Mouse (Mus musculus): ENCODE results near the gene Lrrn3. TPM values are rescaled to one million over a fixed set of nuclear protein-coding genes. Genes with fewer than 3 reads are reported as not detected.

Gene Lrrn3
- total RNA-seq (2021), result 10 to 100 TPM; 50.0 to 54.9 TPM

DNA sequence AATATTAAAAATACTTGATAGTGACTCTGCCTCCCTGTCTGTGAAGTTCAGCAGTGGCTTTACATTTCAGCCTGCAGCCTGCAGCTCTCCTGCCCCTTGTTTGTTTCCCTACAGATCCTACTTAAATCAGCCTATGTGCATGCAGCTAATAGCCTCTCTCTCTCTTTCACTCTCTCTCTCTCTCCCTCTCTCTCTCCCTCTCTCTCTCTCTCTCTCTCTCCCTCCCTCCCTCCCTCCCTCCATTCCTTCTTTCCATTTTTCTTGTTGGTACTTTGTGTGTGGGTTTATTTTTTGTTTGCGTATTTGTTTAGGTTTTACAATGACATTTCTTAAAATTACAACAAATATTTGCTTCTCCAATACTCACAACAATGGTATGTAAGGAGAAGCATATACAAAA is at the start of gene Lrrn3:
TSS of gene Lrrn3 (minus strand) at position 101 of the 400 bp plus-strand sequence.
- DNase-seq (ENCODE audit: low spot score in 2 of 2), result no peak
- intact Hi-C loops (cut with DNase I), result loop anchor here (2.0 to 10.0 kb wide), 3 partner anchors 196 to 376 kb away; no protein-coding TSS in a partner anchor

DNA sequence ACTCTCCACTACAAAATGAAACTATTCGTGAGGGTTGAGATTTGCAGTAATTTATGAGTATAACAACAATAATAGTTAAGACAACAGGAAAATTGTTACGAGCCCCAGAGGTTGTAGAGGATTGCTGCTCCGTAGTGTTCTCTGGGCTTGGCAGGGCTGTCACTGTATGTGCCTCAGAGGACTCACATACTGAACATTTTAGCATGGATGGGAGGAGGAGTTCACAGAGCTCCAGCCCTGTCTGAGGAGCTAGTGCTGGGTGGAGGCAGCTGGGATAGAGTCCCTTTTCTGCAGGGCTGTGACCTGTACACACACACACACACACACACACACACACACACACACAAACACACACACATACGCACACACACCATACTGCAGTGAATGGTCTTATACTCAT is 42.2 kb upstream of the Lrrn3 start:
- no peak for DNase-seq (ENCODE audit: low spot score in 2 of 2)
- intact Hi-C loops (cut with DNase I), result no loop called here

DNA sequence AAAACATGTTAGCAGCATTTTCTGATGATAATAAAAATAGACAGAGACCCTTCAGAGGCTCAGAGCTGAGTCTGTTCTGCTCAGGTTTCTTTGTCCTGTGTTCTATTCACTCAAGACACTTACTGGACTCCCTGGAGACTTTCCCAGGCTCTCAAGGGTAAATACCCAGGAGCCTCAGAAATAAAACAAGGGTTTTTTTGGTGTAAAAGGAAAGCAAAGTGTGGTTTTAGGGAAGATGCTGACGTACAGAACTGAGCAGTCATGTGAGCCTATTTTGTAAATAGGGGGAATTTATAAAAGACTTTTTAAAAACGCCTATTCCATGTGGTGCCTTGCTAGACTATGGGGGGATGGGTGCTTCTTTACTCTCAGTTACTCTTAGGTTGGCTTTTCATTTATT is 40.5 kb upstream of the Lrrn3 start:
- intact Hi-C loops (cut with DNase I), result no loop called here
- no peak for DNase-seq (ENCODE audit: low spot score in 2 of 2)

DNA sequence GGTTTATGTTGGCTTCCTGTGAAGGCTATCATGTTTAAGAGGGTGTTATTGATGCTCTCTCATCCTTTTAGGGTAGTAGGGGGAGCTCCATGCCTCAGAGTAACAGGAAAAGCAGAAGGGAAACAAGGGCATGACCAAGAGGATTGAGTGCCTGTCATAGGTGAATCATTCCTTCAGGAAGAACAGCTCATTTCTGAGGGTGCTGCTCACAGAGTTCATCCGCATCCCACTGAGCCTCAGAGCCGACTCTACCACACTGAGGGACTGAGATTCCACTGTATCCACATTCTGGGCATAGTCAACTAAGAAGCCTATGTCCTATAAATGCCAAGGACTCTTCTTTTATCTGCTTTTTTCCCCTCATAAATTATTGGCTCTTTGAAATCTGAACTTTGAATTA is 35.4 kb upstream of the Lrrn3 start:
- DNase-seq (ENCODE audit: low spot score in 2 of 2), result no peak
- intact Hi-C loops (cut with DNase I), result no loop called here

DNA sequence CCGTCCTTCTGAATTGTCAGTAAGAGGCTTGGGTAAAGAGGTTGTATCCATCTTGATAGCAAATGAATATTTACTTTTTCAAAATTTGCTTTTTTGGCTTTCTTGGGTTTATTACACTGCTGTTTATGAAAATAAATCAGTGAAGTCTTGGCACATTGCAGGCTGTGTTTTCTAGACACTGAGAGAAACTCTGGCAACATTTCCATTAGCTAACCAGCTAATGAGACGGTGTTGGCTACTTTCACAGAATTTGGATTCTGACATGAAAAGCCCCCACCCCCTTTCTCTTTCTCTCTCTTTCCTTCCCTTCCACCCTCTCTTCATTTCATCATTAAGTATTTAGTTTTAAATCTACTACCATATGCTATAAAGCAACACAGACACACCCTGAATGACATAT is 34.1 kb upstream of the Lrrn3 start:
- intact Hi-C loops (cut with DNase I), result no loop called here
- no peak for DNase-seq (ENCODE audit: low spot score in 2 of 2)

DNA sequence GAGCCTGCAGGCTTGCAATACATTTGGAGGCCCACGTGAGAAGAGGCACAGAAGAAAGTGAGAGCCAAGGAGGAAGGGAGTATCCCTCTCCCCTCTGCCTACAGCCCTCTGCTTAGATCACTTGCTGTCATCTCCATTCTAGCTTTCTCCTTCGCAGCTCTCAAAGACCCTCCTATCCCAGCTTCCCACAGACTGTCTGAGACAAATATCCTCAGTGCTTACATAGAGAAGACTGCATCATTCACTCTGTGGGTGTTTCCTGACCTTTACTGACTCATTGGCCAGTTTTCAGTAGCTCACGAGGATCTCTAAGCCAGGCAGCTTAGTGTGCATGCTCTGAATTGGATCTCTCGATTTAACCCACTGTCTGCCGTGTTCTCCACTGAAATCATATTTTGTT is 32.7 kb upstream of the Lrrn3 start:
- peak in 1 of 2 experiments; percentile 22 for DNase-seq (ENCODE audit: low spot score in 2 of 2)
- intact Hi-C loops (cut with DNase I), result no loop called here

DNA sequence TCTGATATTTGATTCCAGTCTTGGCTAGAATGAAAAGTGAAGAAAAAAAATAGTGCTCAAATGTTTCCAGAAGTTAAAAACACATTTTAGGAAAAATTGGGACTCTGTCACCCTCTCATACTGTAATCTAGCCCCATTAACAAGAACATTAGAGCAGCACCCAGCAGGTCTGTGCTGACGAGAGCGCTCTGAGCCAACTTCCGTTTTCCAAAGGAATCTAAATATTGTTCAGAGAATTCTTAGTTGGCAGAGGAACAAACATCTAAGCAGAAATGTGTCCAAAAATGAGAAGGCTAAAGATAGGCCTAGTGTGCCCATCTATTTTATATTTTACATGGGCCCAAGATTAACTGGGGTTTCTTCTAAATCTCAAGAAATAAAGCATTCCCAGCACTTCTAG is 24.4 kb upstream of the Lrrn3 start:
- DNase-seq (ENCODE audit: low spot score in 2 of 2), result peak in 1 of 2 experiments; percentile 60
- intact Hi-C loops (cut with DNase I), result no loop called here

DNA sequence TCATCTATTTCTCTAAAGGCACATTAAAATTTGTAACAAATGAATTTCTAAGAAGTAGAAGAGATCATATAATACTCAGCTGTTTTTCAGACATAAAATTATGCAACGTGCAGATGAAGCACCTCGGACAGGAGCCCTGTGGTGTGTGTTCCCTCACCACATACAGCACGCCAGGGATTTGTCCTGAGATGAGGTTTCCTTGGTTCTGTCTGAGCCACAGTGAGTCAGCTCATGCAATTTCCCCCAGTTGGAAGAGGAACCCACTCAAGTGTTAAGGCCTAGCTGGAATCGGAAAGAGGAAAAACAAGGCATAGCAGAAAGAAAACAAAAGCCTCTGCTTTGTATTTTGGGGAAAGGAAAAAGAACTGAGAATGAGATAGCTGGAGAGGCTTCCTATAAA is 22.4 kb upstream of the Lrrn3 start:
- intact Hi-C loops (cut with DNase I), result no loop called here
- DNase-seq (ENCODE audit: low spot score in 2 of 2), result peak in 1 of 2 experiments; percentile 26

DNA sequence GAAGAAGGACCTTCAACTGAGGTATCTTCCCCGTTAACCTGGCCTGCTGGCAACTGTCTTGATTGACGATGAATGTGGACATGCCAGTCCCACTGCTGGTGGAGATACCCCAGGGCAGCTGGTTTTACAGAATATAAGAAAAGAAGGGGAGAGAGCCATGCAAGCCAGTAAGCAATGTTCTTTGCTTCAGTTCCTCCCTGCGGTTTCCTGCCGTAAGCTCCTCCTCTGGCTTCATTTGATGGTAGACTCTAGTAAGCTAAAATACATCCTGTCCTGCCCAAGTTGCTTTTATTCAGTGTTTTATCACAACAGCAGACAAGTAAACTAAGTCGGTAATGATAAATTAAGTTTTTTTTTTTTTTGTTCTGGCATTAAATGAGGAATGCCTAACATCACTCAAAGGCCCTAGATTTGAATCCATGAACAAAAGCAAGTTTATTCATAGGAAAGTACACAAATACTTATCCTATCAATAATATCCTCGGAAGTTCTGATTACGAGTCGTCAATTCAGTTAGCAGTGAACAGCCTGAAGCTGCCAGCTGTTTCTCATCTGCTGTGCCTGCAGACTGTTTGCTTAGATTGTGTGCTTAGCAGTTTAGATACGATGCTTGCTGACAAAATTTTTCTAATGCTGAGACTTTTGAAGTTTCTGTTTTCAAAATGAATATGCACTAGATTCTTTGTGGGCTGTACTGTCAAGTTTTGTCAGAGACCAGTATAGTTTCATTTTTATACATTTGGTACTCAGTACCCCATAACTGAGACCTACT is 14.0 kb upstream of the Lrrn3 start:
- intact Hi-C loops (cut with DNase I), result no loop called here
- no peak for DNase-seq (ENCODE audit: low spot score in 2 of 2)

DNA sequence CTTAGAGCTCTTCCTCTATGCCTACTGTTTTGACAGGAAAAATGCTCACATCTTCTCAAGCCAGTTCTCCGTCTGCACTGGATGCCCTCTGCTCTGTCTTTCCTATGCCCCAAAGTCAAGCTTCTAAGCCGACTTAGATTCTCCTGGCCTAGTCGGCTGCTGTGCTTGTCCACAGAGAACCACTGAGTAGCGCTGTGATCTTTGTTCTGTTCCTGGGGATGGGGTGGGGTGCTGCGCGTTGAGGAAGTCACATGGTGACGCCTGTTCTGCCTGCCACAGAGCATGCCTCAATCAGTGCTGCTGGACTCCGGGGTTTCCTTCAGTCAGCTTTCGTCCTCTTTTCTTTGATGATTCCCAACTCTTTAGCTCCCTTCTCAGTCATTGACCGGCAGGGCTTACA is 8.4 kb upstream of the Lrrn3 start:
- DNase-seq (ENCODE audit: low spot score in 2 of 2), result no peak
- intact Hi-C loops (cut with DNase I), result no loop called here

DNA sequence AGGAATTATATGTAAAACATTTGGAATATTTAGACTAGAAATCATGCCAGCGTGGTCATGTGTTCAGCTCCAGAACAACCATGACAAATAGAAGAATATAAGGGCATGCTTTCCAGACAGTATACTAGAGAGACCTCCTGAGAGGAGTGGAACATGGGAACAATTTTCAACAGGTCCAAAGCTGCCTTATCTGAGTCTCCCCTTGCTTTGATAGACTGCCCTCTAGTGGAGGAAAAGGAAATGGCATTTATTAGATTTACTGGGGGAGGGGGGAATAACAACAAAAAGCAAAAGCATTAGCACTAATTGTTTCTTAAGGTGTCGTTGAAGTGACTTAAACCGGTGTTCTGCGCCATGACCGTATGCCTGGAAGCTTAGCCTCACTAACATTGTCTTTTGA is 774 bp upstream of the Lrrn3 start:
- DNase-seq (ENCODE audit: low spot score in 2 of 2), result peak; percentile 38 to 61

DNA sequence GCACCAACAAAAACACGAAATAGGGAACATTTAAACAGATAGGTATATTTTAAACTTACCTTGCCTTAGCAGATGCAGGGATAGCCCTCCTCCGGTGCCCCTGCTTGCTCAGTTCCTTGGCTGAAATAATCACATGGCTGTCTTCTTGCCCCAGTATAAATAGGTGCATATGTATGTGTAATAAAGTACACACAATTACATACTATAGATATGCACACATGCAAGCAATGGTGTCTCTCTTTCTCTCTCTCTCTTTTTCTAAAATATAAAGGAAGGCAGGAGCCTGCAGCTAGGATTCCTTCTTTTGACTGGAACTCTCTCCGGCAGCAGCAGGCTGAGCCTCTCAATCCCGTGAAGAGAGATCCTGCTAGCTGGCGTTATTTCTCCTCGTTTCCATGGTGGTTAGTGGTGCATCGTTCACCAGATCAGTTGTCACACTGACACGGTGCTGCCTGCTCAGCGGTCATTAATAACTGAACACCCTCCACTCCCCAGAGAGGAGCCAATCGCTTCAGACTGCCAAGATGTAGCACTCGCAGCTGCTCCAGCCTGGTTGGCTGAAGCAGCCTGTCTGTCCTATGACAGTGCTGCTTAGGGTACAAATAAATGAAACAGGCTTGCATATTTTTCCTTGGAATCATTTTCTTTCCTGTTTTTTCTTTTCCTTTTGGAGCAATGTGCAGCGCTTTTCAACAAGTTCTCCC is 567 bp downstream of the Lrrn3 start:
- DNase-seq (ENCODE audit: low spot score in 2 of 2), result peak; percentile 79 to 89
- intact Hi-C loops (cut with DNase I), result loop anchor here (2.0 to 10.0 kb wide), 4 partner anchors 197 to 643 kb away; no protein-coding TSS in a partner anchor

More for the DNA sequence above, 774 bp upstream of the Lrrn3 start:
- intact Hi-C loops (cut with DNase I), result loop anchor here (2.0 to 10.0 kb wide), 3 partner anchors 195 to 376 kb away; no protein-coding TSS in a partner anchor

DNA sequence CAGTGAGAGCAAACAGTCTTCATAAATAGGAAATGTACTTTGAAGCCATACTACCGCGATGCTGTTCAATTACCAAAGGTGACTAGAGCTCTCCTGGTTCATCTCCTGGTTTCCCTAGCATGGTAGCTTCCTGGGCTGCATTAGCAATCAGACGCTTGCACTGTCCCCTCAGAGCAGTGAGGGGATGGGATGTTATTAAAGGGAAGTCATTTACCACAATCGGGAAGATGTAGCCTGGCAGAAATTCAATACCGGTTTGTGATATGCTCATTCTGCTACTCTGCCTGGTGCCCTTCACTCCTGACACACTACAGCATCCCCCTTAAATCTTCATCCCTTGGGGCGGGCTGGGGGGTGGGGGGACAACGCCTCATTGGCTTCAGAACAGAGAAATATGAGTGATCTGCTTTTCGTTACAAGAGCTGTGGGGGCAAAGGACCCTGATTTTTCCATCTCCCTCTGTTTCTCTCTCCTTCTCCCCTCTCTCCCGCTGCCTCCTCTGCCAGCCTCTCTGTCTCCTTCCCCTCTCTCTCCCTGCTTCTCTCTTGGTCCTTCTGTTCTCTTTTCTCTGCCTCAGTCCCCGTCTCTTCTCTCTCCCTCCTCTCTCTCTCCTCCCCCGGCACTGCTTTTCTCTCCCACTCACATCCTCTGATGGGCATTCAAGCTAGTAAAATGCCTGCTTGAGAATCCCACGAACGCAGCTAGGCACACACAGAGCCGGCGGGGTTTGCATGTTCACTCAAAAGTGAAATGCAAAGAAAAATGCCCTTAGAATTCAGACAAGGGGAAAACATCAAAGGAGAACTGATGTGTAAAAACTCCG is 1.3 kb downstream of the Lrrn3 start:
- DNase-seq (ENCODE audit: low spot score in 2 of 2), result peak; percentile 60 to 83
- intact Hi-C loops (cut with DNase I), result loop anchor here (2.0 to 10.0 kb wide), 3 partner anchors 197 to 642 kb away; no protein-coding TSS in a partner anchor

DNA sequence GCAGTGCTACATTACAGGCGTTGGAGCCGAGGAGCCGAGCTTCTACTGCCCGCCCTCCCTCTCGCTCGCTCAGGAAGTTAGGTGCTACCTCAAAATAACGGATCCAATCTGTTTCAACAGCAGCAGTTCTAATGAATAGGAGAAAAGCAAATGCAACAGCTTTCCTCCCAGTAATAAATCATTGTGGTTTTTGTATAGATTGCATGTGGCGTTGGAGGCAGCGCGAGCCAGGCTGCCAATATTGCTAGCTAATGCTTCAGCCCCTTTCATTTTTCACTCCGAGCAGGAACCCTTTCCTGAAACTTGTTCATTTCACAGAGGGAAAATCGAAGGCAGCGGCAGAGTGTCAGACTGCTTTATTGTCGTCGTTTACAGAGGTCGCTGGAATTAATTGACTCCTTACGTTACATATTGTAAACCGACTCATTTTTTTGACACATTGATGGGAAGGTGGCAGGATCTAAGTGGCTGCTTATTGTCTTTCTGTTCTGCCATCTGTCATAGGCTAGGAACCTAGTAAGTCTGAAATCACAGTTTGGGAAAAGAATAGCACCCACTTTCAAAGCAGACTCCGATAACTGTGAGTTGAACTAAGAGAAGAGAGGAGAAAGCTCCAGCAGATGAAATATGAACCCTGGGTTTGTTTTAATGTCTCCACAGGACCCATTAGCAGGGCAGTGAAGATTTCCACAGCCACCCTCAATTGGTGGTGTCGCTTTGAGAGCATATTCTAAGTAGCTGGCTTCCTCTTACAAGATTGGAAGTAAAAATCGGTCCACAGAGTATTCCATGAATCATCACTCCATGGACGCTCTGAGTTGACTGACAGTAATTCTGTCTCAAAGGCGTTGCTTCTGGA is 2.4 kb downstream of the Lrrn3 start:
- DNase-seq (ENCODE audit: low spot score in 2 of 2), result peak; percentile 60 to 62
- intact Hi-C loops (cut with DNase I), result loop anchor here (2.0 to 10.0 kb wide), 2 partner anchors 229 to 641 kb away; no protein-coding TSS in a partner anchor

DNA sequence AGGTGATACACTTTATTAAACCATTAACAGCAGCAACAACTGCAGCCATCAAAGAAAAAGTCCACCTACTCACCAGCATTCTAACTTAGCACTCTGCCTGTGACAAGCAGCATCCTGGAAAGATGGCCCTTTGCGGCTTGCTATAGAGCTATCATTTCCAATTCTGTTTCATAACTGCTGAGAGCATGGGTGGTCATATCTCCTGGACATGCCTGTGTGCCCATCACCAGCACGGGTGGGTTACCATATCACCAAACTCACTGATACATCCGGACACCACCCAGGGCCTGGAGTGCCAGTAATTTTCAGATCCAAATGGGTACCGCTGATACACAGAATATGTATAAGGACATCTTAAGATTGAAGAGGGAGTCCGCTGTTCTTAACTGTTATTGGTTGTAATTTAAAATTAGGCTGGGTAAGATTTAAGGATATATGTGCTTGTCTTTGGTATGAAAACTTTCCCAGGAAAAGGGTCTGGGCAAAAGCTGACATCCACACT is 3.1 kb downstream of the Lrrn3 start:
- intact Hi-C loops (cut with DNase I), result loop anchor here (10.0 kb wide), 1 partner anchor 228 kb away; no protein-coding TSS in a partner anchor
- DNase-seq (ENCODE audit: low spot score in 2 of 2), result peak; percentile 37 to 59

DNA sequence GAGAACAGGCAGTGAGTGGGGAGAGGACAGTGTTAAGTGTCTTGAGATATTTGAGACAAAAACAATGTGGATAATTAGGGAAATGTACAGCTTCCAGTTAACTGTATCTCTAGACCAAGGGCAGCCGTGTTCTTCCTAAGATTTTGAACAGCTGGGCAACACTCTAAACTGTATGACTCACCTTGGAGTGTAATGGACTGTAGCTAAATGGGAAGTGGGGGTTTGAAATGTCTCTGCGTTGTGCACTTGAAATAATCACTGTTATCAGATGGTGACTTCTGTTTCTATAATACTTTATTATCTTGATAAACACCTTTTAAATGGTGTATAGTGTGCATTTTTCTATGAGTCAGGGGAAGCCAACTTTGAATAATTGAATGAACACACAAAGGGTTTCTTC is 4.7 kb downstream of the Lrrn3 start:
- DNase-seq (ENCODE audit: low spot score in 2 of 2), result no peak
- intact Hi-C loops (cut with DNase I), result loop anchor here (10.0 kb wide), 1 partner anchor 227 kb away; no protein-coding TSS in a partner anchor

DNA sequence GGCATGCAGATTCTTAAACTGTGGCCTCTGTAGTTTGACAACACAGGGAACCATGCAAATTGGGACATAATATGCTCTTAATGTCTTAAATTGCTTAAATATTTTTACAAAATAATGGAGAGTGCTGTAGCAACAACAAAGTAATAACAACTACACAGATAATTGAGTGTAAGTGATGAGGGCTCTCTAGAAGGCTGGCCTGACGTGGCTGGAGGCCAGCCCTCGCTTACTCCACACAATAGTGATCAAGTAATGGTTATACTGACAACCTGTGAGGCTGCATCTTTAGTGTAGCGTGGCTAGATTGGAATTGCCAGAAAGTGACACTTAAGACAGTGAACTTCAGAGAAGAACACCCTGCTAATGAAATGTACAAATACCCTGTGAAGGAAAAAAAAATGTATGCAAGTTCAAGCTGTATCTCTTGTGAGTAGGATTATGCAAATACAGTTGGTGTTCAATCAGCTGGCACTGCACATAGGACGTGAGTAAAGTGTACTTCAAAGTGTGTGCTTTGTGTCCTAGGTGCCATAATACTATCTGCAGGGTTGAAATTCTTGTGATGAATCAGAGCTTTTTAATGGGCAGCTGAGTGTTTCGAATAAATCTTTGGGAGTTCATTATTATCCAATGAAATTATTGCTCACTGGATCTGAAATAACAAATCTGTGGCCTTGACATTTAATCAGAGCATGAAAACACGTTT is 17.0 kb downstream of the Lrrn3 start:
- intact Hi-C loops (cut with DNase I), result no loop called here
- DNase-seq (ENCODE audit: low spot score in 2 of 2), result no peak

DNA sequence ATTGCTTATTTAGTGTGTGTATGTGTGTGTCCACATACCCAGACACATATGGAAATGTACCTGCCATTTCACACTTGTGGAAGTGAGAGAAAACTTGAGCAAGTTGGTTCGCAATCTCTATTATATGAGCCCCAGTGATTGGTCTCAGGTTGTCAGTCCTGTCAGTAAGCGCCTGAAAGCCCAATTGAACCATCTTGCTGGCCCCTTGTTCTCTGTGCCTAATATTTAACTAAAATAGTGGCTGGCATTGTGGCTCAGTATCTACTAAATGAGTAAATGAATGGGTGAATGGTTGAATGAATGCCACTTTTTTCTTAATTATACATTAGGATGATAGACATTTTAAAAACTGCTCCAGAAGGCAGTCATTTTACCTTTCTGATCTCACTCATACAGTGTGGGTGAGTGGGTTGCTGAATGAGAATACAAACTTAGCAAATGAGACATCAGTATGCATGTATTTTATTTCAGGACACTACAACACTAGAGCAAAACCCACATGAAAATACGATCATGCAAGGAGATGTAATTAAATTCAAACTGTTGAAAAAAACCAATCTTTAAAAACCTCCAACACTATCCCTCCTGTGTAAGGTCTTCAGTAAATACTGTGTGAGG is 17.7 kb downstream of the Lrrn3 start:
- intact Hi-C loops (cut with DNase I), result no loop called here

More for the DNA sequence above, 17.7 kb downstream of the Lrrn3 start:
- peak in 1 of 2 experiments; percentile 22 for DNase-seq (ENCODE audit: low spot score in 2 of 2)
